ENCODE assay signal across 14 mouse cellular contexts in genomic region chr3:127019109-127019508, GRCm38 (mm10).
DNase-seq lines count a peak whose midpoint lies in the region; ATAC-seq and TF ChIP-seq lines count a peak whose summit lies in the region.
"Had no signal": no experiment of that assay in that cellular context is flagged by ENCODE, and none has a peak within 500 bp of the region (broad histone marks: within the 10 kb centered on the region; RNA-seq: fewer than 3 reads in every experiment).

No protein-coding gene starts in this region.

- H3K4me2 ChIP-seq in embryonic facial prominence, embryonic 13.5 days = no peak overlapping the region
- H3K4me2 ChIP-seq: heart, embryonic 13.5 days; kidney, embryonic 15.5 days had no signal

- H3K9me3 ChIP-seq in embryonic facial prominence, embryonic 13.5 days = no peaks in the 10 kb centered on the region
- H3K9me3 ChIP-seq: heart, embryonic 13.5 days; kidney, embryonic 15.5 days had no signal

- no peak for ATAC-seq in embryonic facial prominence, embryonic 13.5 days (ENCODE audit: insufficient number of reproducible peaks, insufficient read depth, low FRiP score, low TSS enrichment, low read depth)

- peaks cover 3% of the 10 kb centered on the region; the same call in 1 of the 2 replicates for H3K4me1 ChIP-seq in embryonic facial prominence, embryonic 13.5 days
- H3K4me1 ChIP-seq in olfactory bulb, adult 2 months (ENCODE audit: control insufficient read depth, insufficient read depth, low read length) = 0 out of 2 replicates have a peak, but pooled peaks cover 3% of the 10 kb centered on the region
- H3K4me1 ChIP-seq: kidney, embryonic 15.5 days had no signal

- peak overlapping the region; percentile 87 for H3K27ac ChIP-seq in layer of hippocampus, adult 2 months
- peak overlapping the region; percentile 63; the same call in 1 of the 2 replicates for H3K27ac ChIP-seq in embryonic facial prominence, embryonic 13.5 days
- 0 out of 2 replicates have a peak overlapping the region, but pooled peaks have one; percentile 10 for H3K27ac ChIP-seq in olfactory bulb, adult 2 months (ENCODE audit: insufficient read depth, low read depth, low read length)
- H3K27ac ChIP-seq: heart, embryonic 13.5 days; kidney, embryonic 15.5 days; macrophage had no signal

- DNase-seq in layer of hippocampus, adult 2 months (ENCODE audit: low spot score in 2 of 2) = no peak
- DNase-seq in layer of hippocampus, adult 18-20 months (ENCODE audit: low spot score in 2 of 2) = no peak
- peak; percentile 53 for DNase-seq in heart, postnatal 10 days
- no peak for DNase-seq in left cerebral cortex, postnatal 10 days (ENCODE audit: extremely low spot score in 1 of 2, low spot score in 2 of 2)
- DNase-seq in embryo, embryonic 10 days (ENCODE audit: low spot score) = no peak
- DNase-seq in left cerebral cortex, postnatal 4 days = no peak
- DNase-seq: adrenal gland, postnatal 36 days; cerebellum, adult 2 months had no signal

- H3K27me3 ChIP-seq in embryonic facial prominence, embryonic 13.5 days = no peaks in the 10 kb centered on the region
- H3K27me3 ChIP-seq: heart, embryonic 13.5 days; kidney, embryonic 15.5 days had no signal

- no peak for TF ChIP-seq POLR2A in olfactory bulb, adult 2 months (IDR thresholded peaks at IDR 0.05; ENCODE audit: insufficient read depth, low read depth, low read length)

- intact Hi-C loops in heart, postnatal 10 days (cut with DNase I) = no loop called here
- intact Hi-C loops in left cerebral cortex, postnatal 10 days (cut with DNase I) = loop anchor here (10.0 kb wide), 1 partner anchor 146 kb away; no protein-coding TSS in a partner anchor
- intact Hi-C loops in left cerebral cortex, postnatal 4 days (cut with DNase I) = no loop called here

- no peak overlapping the region for H3K9ac ChIP-seq in embryonic facial prominence, embryonic 13.5 days
- H3K9ac ChIP-seq: heart, embryonic 13.5 days; kidney, embryonic 15.5 days had no signal

- no peak overlapping the region for H3K4me3 ChIP-seq in layer of hippocampus, adult 2 months
- no peak overlapping the region for H3K4me3 ChIP-seq in embryonic facial prominence, embryonic 13.5 days
- H3K4me3 ChIP-seq in olfactory bulb, adult 2 months (ENCODE audit: insufficient read depth, low read depth, low read length) = no peak overlapping the region
- H3K4me3 ChIP-seq: heart, embryonic 13.5 days; kidney, embryonic 15.5 days; myocyte had no signal

- H3K36me3 ChIP-seq in embryonic facial prominence, embryonic 13.5 days = peaks cover 15% of the 10 kb centered on the region; the same call in 1 of the 2 replicates
- H3K36me3 ChIP-seq: kidney, embryonic 15.5 days had no signal

- TF ChIP-seq CTCF in layer of hippocampus, adult 2 months (conservative IDR thresholded peaks at IDR 0.05) = no peak
- no peak for TF ChIP-seq CTCF in olfactory bulb, adult 2 months (IDR thresholded peaks at IDR 0.05; ENCODE audit: insufficient read depth, low read depth, low read length)

- WGBS in embryonic facial prominence, embryonic 13.5 days = 29% methylated on average over 6 of the region's 6 CpGs
- WGBS in olfactory bulb, adult 2 months = 18% methylated on average over 6 of the region's 6 CpGs

Comparison
In these comparisons a context has a peak if more than half of its experiments do, and no peak if none do; other contexts are left out.
1. DNase-seq: peak in heart, postnatal 10 days (2 of 2); none in layer of hippocampus, adult 2 months (0 of 2), layer of hippocampus, adult 18-20 months (0 of 2), left cerebral cortex, postnatal 10 days (0 of 2), embryo, embryonic 10 days (single experiment) and left cerebral cortex, postnatal 4 days (single experiment).
2. H3K27ac ChIP-seq: peak in every context shown above with its lines; median percentile 87 in layer of hippocampus, adult 2 months; 63 in embryonic facial prominence, embryonic 13.5 days; 10 in olfactory bulb, adult 2 months.